Mouse (Mus musculus) stomach, postnatal 0 days (tissue): ENCODE data around the gene Tnpo3. TPM values are rescaled to one million over a fixed set of nuclear protein-coding genes. Genes with fewer than 3 reads are reported as not detected.
A peak's percentile ranks its signal among the peaks of the same experiment; 100 is the strongest.

Experiments used
- ATAC-seq: fragments of 200-750 bp; cut with Nextera tagmentation; 2 replicates; pipeline ENCODE4 v1.8.0; 2017; ENCODE audit not compliant: low FRiP score, low TSS enrichment
- DNase-seq: peaks from one replicate; pipeline ENCODE4 v3.0.0-alpha.2; 2016; ENCODE audit warnings: low spot score
- H3K27ac ChIP-seq: fragments of 300-500 bp; sonication (generic); replicated peaks from 2 replicates; pipeline ENCODE4 v1.5.1; 2014; ENCODE audit warnings: mild to moderate bottlenecking, control low read depth
- H3K27me3 ChIP-seq: fragments of 300-500 bp; sonication (generic); 2 replicates; pipeline ENCODE4 v1.6.1; 2014; ENCODE audit warnings: low read length; ENCODE audit not compliant: control insufficient read depth, insufficient read depth
- H3K36me3 ChIP-seq: fragments of 300-500 bp; sonication (generic); 2 replicates; pipeline ENCODE4 v1.6.1; 2014; ENCODE audit warnings: low read length, mixed read lengths; ENCODE audit not compliant: control insufficient read depth, insufficient read depth
- H3K4me1 ChIP-seq: fragments of 300-500 bp; sonication (generic); replicated peaks from 2 replicates; pipeline ENCODE4 v1.6.1; 2014; ENCODE audit warnings: antibody characterized with exemption; ENCODE audit not compliant: control insufficient read depth, insufficient read depth
- H3K4me2 ChIP-seq: fragments of 300-500 bp; sonication (generic); replicated peaks from 2 replicates; pipeline ENCODE4 v1.6.1; 2014; ENCODE audit warnings: low read depth, mild to moderate bottlenecking, control low read depth, moderate library complexity
- H3K4me3 ChIP-seq: fragments of 300-500 bp; sonication (generic); 2 replicates; pipeline ENCODE4 v1.5.1; 2014; ENCODE audit warnings: low read depth, low read length, control low read depth
- H3K9ac ChIP-seq: fragments of 300-500 bp; sonication (generic); 2 replicates; pipeline ENCODE4 v1.6.1; 2014; ENCODE audit warnings: mild to moderate bottlenecking, low read length, control low read depth, mixed read lengths
- H3K9me3 ChIP-seq: fragments of 300-500 bp; sonication (generic); 2 replicates; pipeline ENCODE4 v1.6.1; 2016; ENCODE audit warnings: low read length; ENCODE audit not compliant: control insufficient read depth
- CTCF ChIP-seq: IDR thresholded peaks from 2 replicates; pipeline ENCODE4 v1.5.1; 2016; ENCODE audit warnings: antibody characterized with exemption, low read depth, mild to moderate bottlenecking, moderate library complexity
- EP300 ChIP-seq: optimal IDR thresholded peaks from 2 replicates; pipeline ENCODE3; 2016; ENCODE audit warnings: antibody characterized with exemption
- WGBS: fragments of 180-500 bp; shearing (Covaris S2); extraction: QIAGEN DNeasy Blood & Tissue Kit; methylation state at CpG from one replicate; pipeline ENCODE4 v1.1.7; 2014; 5-methylcytosine and 5-hydroxymethylcytosine counted together
- polyA plus RNA-seq: library from polyadenylated mRNA; unstranded; fragments of >200 nt; fragmentation: Nextera tagmentation; extraction: Ambion mirVana; gene quantifications from 2 replicates; pipeline ENCODE4 v1.2.1, GENCODE M21; 2015

Gene Tnpo3
- polyA plus RNA-seq, 1 experiment from 2014 or later, result 33.3 TPM

- ATAC-seq, result peak; percentile 33; the same call in 1 of the 2 replicates
- Histone ChIP-seq H3K4me1 (peaks cover 7% of the 10 kb centered on the region), H3K4me3 (peak overlapping the region; percentile 63), H3K27me3 (no peaks in the 10 kb centered on the region), H3K9me3 (no peaks in the 10 kb centered on the region), H3K27ac (no peak overlapping the region), H3K9ac (peak overlapping the region; percentile 70), H3K4me2 (peak overlapping the region; percentile 98), H3K36me3 (no peaks in the 10 kb centered on the region)
- WGBS, result 14% methylated on average over 34 of the region's 34 CpGs
- TF ChIP-seq EP300 (no peak), CTCF (0 out of 2 replicates have a peak, but pooled peaks have one; percentile 21)
- peak; percentile 70 for DNase-seq
These were observed 82.1 kb downstream of the Tnpo3 start for GRCm38 (mm10) chr6:29527361-29528164.

GRCm38 (mm10) chr6:29526281-29527251 lies 83.1 kb downstream of the Tnpo3 start, which contains the start of gene Irf5:
TSS of gene Irf5 (plus strand) at chr6:29526625.
- ATAC-seq (peak; percentile 36), DNase-seq (peak; percentile 39)
- peak within 1 kb of the TSS; percentile 63 for H3K4me3 ChIP-seq

DNA sequence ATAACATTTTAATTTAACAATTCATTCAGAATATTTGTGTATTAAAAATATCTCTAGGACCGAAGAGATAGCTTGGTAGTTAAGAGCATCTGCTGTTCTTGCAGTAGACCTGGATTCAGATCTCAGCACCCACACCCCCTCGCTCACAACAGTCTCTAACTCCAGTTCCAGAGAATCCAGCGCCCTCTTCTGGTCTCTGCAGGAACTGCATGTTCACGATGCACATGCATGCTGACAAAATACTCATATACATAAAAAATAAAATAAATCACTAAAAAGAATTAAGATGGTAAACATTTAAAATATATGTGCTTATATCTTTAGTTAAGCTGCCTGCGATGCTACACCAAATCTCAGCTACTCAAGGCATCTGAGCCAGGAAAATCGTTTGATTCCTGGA lies 84.4 kb downstream of the Tnpo3 start:
- 77% methylated on average over 6 of the region's 6 CpGs for WGBS
- no peak for DNase-seq
- H3K9ac ChIP-seq, result no peak overlapping the region
- no peak overlapping the region for H3K4me3 ChIP-seq
- no peaks in the 10 kb centered on the region for H3K36me3 ChIP-seq
- no peak overlapping the region for H3K27ac ChIP-seq
- no peaks in the 10 kb centered on the region for H3K27me3 ChIP-seq
- H3K9me3 ChIP-seq, result no peaks in the 10 kb centered on the region
- peak; percentile 68 for TF ChIP-seq CTCF
- no peak for TF ChIP-seq EP300
- no peak for ATAC-seq
- no peak overlapping the region for H3K4me2 ChIP-seq
- peaks cover 7% of the 10 kb centered on the region for H3K4me1 ChIP-seq

More at GRCm38 (mm10) chr6:29526281-29527251, 83.1 kb downstream of the Tnpo3 start, which contains the start of gene Irf5:
- H3K9ac ChIP-seq, result peak within 1 kb of the TSS; percentile 70
- H3K9me3 ChIP-seq, result no peaks in the 10 kb centered on the region
- no peaks in the 10 kb centered on the region for H3K36me3 ChIP-seq
- peak within 1 kb of the TSS; percentile 98 for H3K4me2 ChIP-seq
- peaks cover 7% of the 10 kb centered on the region for H3K4me1 ChIP-seq
- 0 out of 2 replicates have a peak within 1 kb of the TSS, but pooled peaks have one; percentile 13 for H3K27ac ChIP-seq
- H3K27me3 ChIP-seq, result no peaks in the 10 kb centered on the region
- TF ChIP-seq CTCF, result no peak
- no peak for TF ChIP-seq EP300
- 1% methylated on average over 68 of the region's 96 CpGs for WGBS

DNA sequence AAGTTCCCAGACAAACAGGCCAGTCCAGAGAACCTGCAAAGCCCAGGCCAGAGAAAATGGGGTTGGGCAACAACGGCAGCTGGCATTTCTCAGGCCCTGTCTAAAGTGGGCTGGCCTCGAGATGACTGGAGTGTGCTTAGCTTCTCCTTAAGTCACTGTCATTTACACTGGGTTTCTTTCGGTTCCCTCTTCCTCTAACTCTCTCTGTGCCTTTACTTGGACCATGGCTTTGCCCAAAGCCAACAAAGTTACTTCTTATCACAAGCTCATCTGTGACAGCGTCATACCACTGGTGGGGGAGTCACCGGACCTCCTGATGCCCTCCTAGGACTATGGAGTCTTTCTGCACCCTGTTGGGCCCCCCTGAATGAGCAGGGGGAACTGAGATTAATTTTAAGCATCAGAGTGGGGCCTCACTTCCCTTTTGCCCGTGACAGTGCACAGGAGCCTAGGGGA lies 85.6 kb downstream of the Tnpo3 start:
- Histone ChIP-seq H3K9me3 (no peaks in the 10 kb centered on the region), H3K4me2 (no peak overlapping the region), H3K27me3 (no peaks in the 10 kb centered on the region), H3K4me1 (peaks cover 5% of the 10 kb centered on the region; the same call in 1 of the 2 replicates), H3K4me3 (no peak overlapping the region), H3K9ac (no peak overlapping the region), H3K27ac (peak overlapping the region; percentile 45; the same call in 1 of the 2 replicates), H3K36me3 (no peaks in the 10 kb centered on the region)
- WGBS, result 28% methylated on average over 6 of the region's 6 CpGs
- ATAC-seq (peak; percentile 58; the same call in 1 of the 2 replicates), DNase-seq (no peak)
- TF ChIP-seq CTCF (no peak), EP300 (no peak)

DNA sequence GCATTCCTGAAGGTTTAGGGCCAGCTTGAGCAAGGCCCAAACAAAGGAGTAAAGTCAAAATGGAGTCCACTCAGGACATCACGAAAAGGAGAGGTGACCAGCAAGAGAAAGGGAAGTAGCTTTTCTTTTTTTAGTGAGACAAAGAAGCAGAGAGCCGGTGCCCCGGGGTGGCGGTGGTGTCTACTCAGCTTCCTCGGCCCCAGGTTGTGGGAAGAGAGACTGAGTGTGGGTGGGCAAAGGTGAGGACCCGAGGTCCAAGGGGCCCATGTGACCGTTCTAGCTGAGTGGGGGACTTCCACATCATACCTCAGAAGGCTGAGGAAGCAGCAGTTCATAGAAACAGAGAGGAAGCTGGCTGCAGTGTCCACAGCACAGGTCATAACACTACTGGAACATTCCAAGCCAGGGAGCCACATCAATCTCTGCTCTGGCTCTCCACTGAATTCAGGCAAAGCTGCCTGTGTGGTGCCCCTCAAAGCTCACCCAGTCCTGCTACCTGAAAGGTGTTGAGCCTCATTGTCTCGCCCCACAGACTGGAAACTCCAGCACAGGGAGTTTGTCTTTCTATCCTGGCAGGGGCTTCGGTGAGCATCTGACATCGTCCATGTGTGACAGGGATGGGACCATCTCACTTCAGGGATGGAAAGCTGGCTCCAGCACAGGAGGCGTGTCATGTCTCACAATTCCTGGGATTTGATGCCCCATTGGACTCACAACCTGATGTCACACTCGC lies 86.2 kb downstream of the Tnpo3 start:
- Histone ChIP-seq H3K4me1 (peaks cover 5% of the 10 kb centered on the region; the same call in 1 of the 2 replicates), H3K4me3 (no peak overlapping the region), H3K9ac (no peak overlapping the region), H3K27me3 (no peaks in the 10 kb centered on the region), H3K27ac (peak overlapping the region; percentile 45), H3K36me3 (no peaks in the 10 kb centered on the region), H3K9me3 (no peaks in the 10 kb centered on the region), H3K4me2 (no peak overlapping the region)
- DNase-seq (no peak), ATAC-seq (no peak)
- 63% methylated on average over 12 of the region's 12 CpGs for WGBS
- TF ChIP-seq CTCF (no peak), EP300 (no peak)
